Mouse (Mus musculus) skeletal muscle tissue, adult 2 months (tissue): ENCODE data around the gene Cdh22.
A peak's percentile ranks its signal among the peaks of the same experiment; 100 is the strongest.

Experiments
- DNase-seq: peaks from one replicate; pipeline ENCODE4 v3.0.0-alpha.2; 2012; ENCODE audit warnings: low read depth, low spot score

Gene Cdh22

GRCm38 (mm10) chr2:165089470-165089869 lies 145.2 kb downstream of the Cdh22 start:
- no peak for DNase-seq

- DNase-seq: no peak
These were observed 148.0 kb downstream of the Cdh22 start for GRCm38 (mm10) chr2:165086634-165087033.

- DNase-seq: no peak
These were observed 153.4 kb downstream of the Cdh22 start for GRCm38 (mm10) chr2:165081257-165081656.

- no peak for DNase-seq
These were observed 154.0 kb downstream of the Cdh22 start for GRCm38 (mm10) chr2:165080657-165081056.

GRCm38 (mm10) chr2:165078605-165079004 lies 156.0 kb downstream of the Cdh22 start:
- DNase-seq: no peak

- no peak for DNase-seq
These were observed 156.6 kb downstream of the Cdh22 start for GRCm38 (mm10) chr2:165078045-165078444.

- no peak for DNase-seq
These were observed 157.6 kb downstream of the Cdh22 start for GRCm38 (mm10) chr2:165077055-165077454.

GRCm38 (mm10) chr2:165074937-165075336 lies 159.7 kb downstream of the Cdh22 start:
- peak; percentile 50 for DNase-seq

GRCm38 (mm10) chr2:165074081-165074884 lies 160.4 kb downstream of the Cdh22 start:
- DNase-seq: peak; percentile 17

- no peak for DNase-seq
These were observed 161.3 kb downstream of the Cdh22 start for GRCm38 (mm10) chr2:165073381-165073781.

- no peak for DNase-seq
These were observed 164.4 kb downstream of the Cdh22 start for GRCm38 (mm10) chr2:165070096-165070816.

- no peak for DNase-seq
These were observed 165.8 kb downstream of the Cdh22 start for GRCm38 (mm10) chr2:165068806-165069205.

- DNase-seq: no peak
These were observed 170.2 kb downstream of the Cdh22 start for GRCm38 (mm10) chr2:165064489-165064888.

GRCm38 (mm10) chr2:165061638-165062433 lies 172.8 kb downstream of the Cdh22 start:
- DNase-seq: peak; percentile 13
